Mouse (Mus musculus): ENCODE measurements around the gene Atp7a. TPM values are rescaled to one million over a fixed set of nuclear protein-coding genes. Genes with fewer than 3 reads are reported as not detected.
A peak's percentile ranks its signal among the peaks of the same experiment; 100 is the strongest.
"Not testable (repeated sequence)": the region's sequence is repeated elsewhere in the genome, so short reads cannot be mapped to it uniquely, and the experiment has no call there.

Atp7a gene
- polyA plus RNA-seq (2016; fragmentation: Nextera tagmentation; extraction: Ambion mirVana) = 27.4 and 34.6 TPM in 2 replicates

- peak within 1 kb of the TSS; percentile 58 for H3K4me3 ChIP-seq
- DNase-seq (ENCODE audit: low spot score) = peak; percentile 91
- WGBS = 9% methylated on average over 36 of the region's 36 CpGs
- peaks cover 9% of the 10 kb centered on the region for H3K36me3 ChIP-seq
- H3K4me1 ChIP-seq = 0 out of 2 replicates have a peak, but pooled peaks cover 5% of the 10 kb centered on the region
- H3K27me3 ChIP-seq (ENCODE audit: low read depth, poor library complexity, severe bottlenecking) = peaks cover 18% of the 10 kb centered on the region
- H3K9me3 ChIP-seq (replicated peaks) = no peaks in the 10 kb centered on the region
- H3K27ac ChIP-seq = peak within 1 kb of the TSS; percentile 84
Observed at GRCm38 (mm10) chrX:106026418-106027342, at the start of gene Atp7a. Gene Atp7a, plus strand, starts transcription at chrX:106027276.

- Histone ChIP-seq H3K36me3 (peaks cover 40% of the 10 kb centered on the region), H3K9me3 (replicated peaks) (no peaks in the 10 kb centered on the region), H3K27ac (no peak overlapping the region), H3K4me3 (no peak overlapping the region), H3K4me1 (no peaks in the 10 kb centered on the region), H3K27me3 (ENCODE audit: low read depth, poor library complexity, severe bottlenecking) (peaks cover 6% of the 10 kb centered on the region; the same call in 1 of the 2 replicates)
- no peak for DNase-seq (ENCODE audit: low spot score)
- 85% methylated on average over 1 of the region's 1 CpGs for WGBS
Observed at GRCm38 (mm10) chrX:106001605-106002004, 25.5 kb upstream of the Atp7a start.

- Histone ChIP-seq H3K4me3 (peak overlapping the region; percentile 65), H3K4me1 (0 out of 2 replicates have a peak, but pooled peaks cover 5% of the 10 kb centered on the region), H3K36me3 (peaks cover 7% of the 10 kb centered on the region; the same call in 1 of the 2 replicates), H3K27me3 (ENCODE audit: low read depth, poor library complexity, severe bottlenecking) (peaks cover 30% of the 10 kb centered on the region), H3K9me3 (replicated peaks) (no peaks in the 10 kb centered on the region), H3K27ac (peak overlapping the region; percentile 86; the same call in 1 of the 2 replicates)
- WGBS = 12% methylated on average over 3 of the region's 3 CpGs
- no peak for DNase-seq (ENCODE audit: low spot score)
Observed at GRCm38 (mm10) chrX:106010762-106011161, 16.3 kb upstream of the Atp7a start.

GRCm38 (mm10) chrX:106011465-106012159 lies 15.5 kb upstream of the Atp7a start, which contains the start of gene Magt1:
Gene Magt1, minus strand, starts transcription at chrX:106011906.
- DNase-seq (ENCODE audit: low spot score) = peak; percentile 84
- 0 out of 2 replicates have a peak, but pooled peaks cover 5% of the 10 kb centered on the region for H3K4me1 ChIP-seq
- peak within 1 kb of the TSS; percentile 86 for H3K27ac ChIP-seq
- peak within 1 kb of the TSS; percentile 65 for H3K4me3 ChIP-seq
- H3K9me3 ChIP-seq (replicated peaks) = no peaks in the 10 kb centered on the region
- WGBS = 10% methylated on average over 44 of the region's 45 CpGs
- peaks cover 7% of the 10 kb centered on the region; the same call in 1 of the 2 replicates for H3K36me3 ChIP-seq
- H3K27me3 ChIP-seq (ENCODE audit: low read depth, poor library complexity, severe bottlenecking) = peaks cover 31% of the 10 kb centered on the region

GRCm38 (mm10) chrX:106012559-106012958 lies 14.5 kb upstream of the Atp7a start:
- no peak for DNase-seq (ENCODE audit: low spot score)
- Histone ChIP-seq H3K9me3 (replicated peaks) (no peaks in the 10 kb centered on the region), H3K4me1 (0 out of 2 replicates have a peak, but pooled peaks cover 5% of the 10 kb centered on the region), H3K36me3 (peaks cover 6% of the 10 kb centered on the region; the same call in 1 of the 2 replicates), H3K27me3 (ENCODE audit: low read depth, poor library complexity, severe bottlenecking) (peaks cover 34% of the 10 kb centered on the region), H3K4me3 (peak overlapping the region; percentile 42), H3K27ac (peak overlapping the region; percentile 84)
- 71% methylated on average over 3 of the region's 3 CpGs for WGBS

- Histone ChIP-seq H3K27ac (no peak overlapping the region), H3K4me3 (no peak overlapping the region), H3K9me3 (replicated peaks) (no peaks in the 10 kb centered on the region), H3K4me1 (0 out of 2 replicates have a peak, but pooled peaks cover 5% of the 10 kb centered on the region), H3K27me3 (ENCODE audit: low read depth, poor library complexity, severe bottlenecking) (peaks cover 36% of the 10 kb centered on the region), H3K36me3 (peaks cover 7% of the 10 kb centered on the region; the same call in 1 of the 2 replicates)
- peak; percentile 40 for DNase-seq (ENCODE audit: low spot score)
- WGBS = 17% methylated on average over 2 of the region's 2 CpGs
Observed at GRCm38 (mm10) chrX:106013217-106013616, 13.9 kb upstream of the Atp7a start.

GRCm38 (mm10) chrX:106014741-106015377 lies 12.2 kb upstream of the Atp7a start:
- Histone ChIP-seq H3K36me3 (peaks cover 19% of the 10 kb centered on the region), H3K27me3 (ENCODE audit: low read depth, poor library complexity, severe bottlenecking) (peaks cover 43% of the 10 kb centered on the region), H3K4me3 (peak overlapping the region; percentile 64; the same call in 1 of the 2 replicates)
- not testable (repeated sequence) for DNase-seq (ENCODE audit: low spot score); H3K4me1 ChIP-seq; H3K27ac ChIP-seq; H3K9me3 ChIP-seq (replicated peaks)
- WGBS = 65% methylated on average over 2 of the region's 2 CpGs

- Histone ChIP-seq H3K9me3 (replicated peaks) (no peaks in the 10 kb centered on the region), H3K27me3 (ENCODE audit: low read depth, poor library complexity, severe bottlenecking) (peaks cover 43% of the 10 kb centered on the region), H3K36me3 (peaks cover 28% of the 10 kb centered on the region), H3K4me3 (peak within 1 kb of the TSS; percentile 64), H3K27ac (peak within 1 kb of the TSS; percentile 78), H3K4me1 (no peaks in the 10 kb centered on the region)
- peak; percentile 60 for DNase-seq (ENCODE audit: low spot score)
- 8% methylated on average over 26 of the region's 26 CpGs for WGBS
Observed at GRCm38 (mm10) chrX:106015571-106016322, 11.3 kb upstream of the Atp7a start, which contains the start of gene Cox7b. Gene Cox7b, plus strand, starts transcription at chrX:106015700.

- no peak overlapping the region for H3K27ac ChIP-seq
- no peak for DNase-seq (ENCODE audit: low spot score)
- H3K36me3 ChIP-seq = peaks cover 41% of the 10 kb centered on the region
- H3K4me1 ChIP-seq = no peaks in the 10 kb centered on the region
- no peak overlapping the region for H3K4me3 ChIP-seq
- H3K9me3 ChIP-seq (replicated peaks) = no peaks in the 10 kb centered on the region
- H3K27me3 ChIP-seq (ENCODE audit: low read depth, poor library complexity, severe bottlenecking) = peaks cover 42% of the 10 kb centered on the region
- WGBS = 91% methylated on average over 3 of the region's 3 CpGs
Observed at GRCm38 (mm10) chrX:106017102-106017501, 10.0 kb upstream of the Atp7a start.

- Histone ChIP-seq H3K4me1 (no peaks in the 10 kb centered on the region), H3K27me3 (ENCODE audit: low read depth, poor library complexity, severe bottlenecking) (peaks cover 38% of the 10 kb centered on the region), H3K9me3 (replicated peaks) (no peaks in the 10 kb centered on the region), H3K27ac (no peak overlapping the region), H3K36me3 (peaks cover 43% of the 10 kb centered on the region), H3K4me3 (no peak overlapping the region)
- DNase-seq (ENCODE audit: low spot score) = no peak
- 91% methylated on average over 4 of the region's 4 CpGs for WGBS
Observed at GRCm38 (mm10) chrX:106017516-106017915, 9.6 kb upstream of the Atp7a start.

- Histone ChIP-seq H3K36me3 (peaks cover 3% of the 10 kb centered on the region; the same call in 1 of the 2 replicates), H3K9me3 (replicated peaks) (no peaks in the 10 kb centered on the region), H3K27ac (peak overlapping the region; percentile 84), H3K27me3 (ENCODE audit: low read depth, poor library complexity, severe bottlenecking) (peaks cover 22% of the 10 kb centered on the region), H3K4me1 (0 out of 2 replicates have a peak, but pooled peaks cover 5% of the 10 kb centered on the region), H3K4me3 (peak overlapping the region; percentile 58)
- DNase-seq (ENCODE audit: low spot score) = no peak
- 11% methylated on average over 8 of the region's 8 CpGs for WGBS
Observed at GRCm38 (mm10) chrX:106027343-106027674, 233 bp downstream of the Atp7a start.

All from limb, embryonic 10.5 days (tissue).